Mouse (Mus musculus) thymus, adult 2 months (tissue): ENCODE measurements around the gene Fam20b. TPM values are rescaled to one million over a fixed set of nuclear protein-coding genes. Genes with fewer than 3 reads are reported as not detected.

Experiments
- DNase-seq: peaks from one replicate; pipeline ENCODE4 v3.0.0; 2021
- H3K27ac ChIP-seq: fragments of 200-500 bp; 2 replicates; pipeline ENCODE4 v1.5.1; 2012; ENCODE audit warnings: low read length, control low read depth; ENCODE audit not compliant: control insufficient read depth, insufficient read depth
- H3K27me3 ChIP-seq: fragments of 200-500 bp; 2 replicates; pipeline ENCODE4 v1.6.1; 2012; ENCODE audit warnings: mild to moderate bottlenecking, low read length, moderate library complexity, mixed read lengths; ENCODE audit not compliant: control insufficient read depth, insufficient read depth
- H3K36me3 ChIP-seq: fragments of 200-500 bp; 2 replicates; pipeline ENCODE4 v1.6.1; 2012; ENCODE audit warnings: mild to moderate bottlenecking, low read length, moderate library complexity; ENCODE audit not compliant: control insufficient read depth, insufficient read depth
- H3K4me1 ChIP-seq: fragments of 200-500 bp; replicated peaks from 2 replicates; pipeline ENCODE4 v1.6.1; 2012; ENCODE audit warnings: low read length; ENCODE audit not compliant: control insufficient read depth, insufficient read depth
- H3K4me3 ChIP-seq: fragments of 200-500 bp; 2 replicates; pipeline ENCODE4 v1.5.1; 2012; ENCODE audit warnings: mild to moderate bottlenecking, low read length, control low read depth, moderate library complexity; ENCODE audit not compliant: control insufficient read depth, insufficient read depth
- CTCF ChIP-seq: fragments of 200-500 bp; IDR thresholded peaks from 2 replicates; pipeline ENCODE4 v1.5.1; 2012; ENCODE audit warnings: mild to moderate bottlenecking, control low read depth, low read length, moderate library complexity, borderline replicate concordance; ENCODE audit not compliant: control insufficient read depth, poor library complexity, insufficient read depth; ENCODE audit errors: extremely low read depth
- POLR2A ChIP-seq: fragments of 200-500 bp; IDR thresholded peaks from 2 replicates; pipeline ENCODE4 v1.6.1; 2012; ENCODE audit warnings: mild to moderate bottlenecking, low read length, control low read depth, moderate library complexity; ENCODE audit not compliant: control insufficient read depth, poor library complexity, insufficient read depth; ENCODE audit errors: extremely low read depth
- WGBS: fragments of 180-500 bp; shearing (Covaris S2); methylation state at CpG from one replicate; pipeline ENCODE4 v1.1.7; 2018; 5-methylcytosine and 5-hydroxymethylcytosine counted together
- polyA plus RNA-seq: library from polyadenylated mRNA; depleted of rRNA; stranded (reverse); fragments of >200 nt; gene quantifications from 2 replicates; pipeline ENCODE4 v1.2.3, GENCODE M21; 2012

Fam20b gene
- polyA plus RNA-seq, 1 experiment, result 17.7 TPM

DNA sequence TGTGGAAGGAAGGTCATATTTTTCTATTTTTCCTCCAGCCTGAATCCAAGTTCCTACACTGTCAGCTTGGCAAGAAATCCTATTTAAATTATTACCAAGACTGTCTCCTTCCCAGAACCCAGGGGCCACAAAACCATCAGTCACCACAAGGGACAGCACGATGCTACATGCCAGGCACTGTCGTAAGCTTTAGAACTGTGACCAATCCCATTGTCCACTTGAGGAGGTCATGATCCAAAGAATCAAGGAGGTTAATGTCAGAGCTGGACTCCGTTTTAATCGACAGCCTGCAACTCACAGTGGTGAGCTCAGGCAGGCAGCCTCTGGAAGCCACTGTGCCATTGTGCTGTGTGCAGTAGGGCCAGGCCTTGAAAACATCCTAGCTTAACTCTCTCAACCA is 39.4 kb upstream of the Fam20b start:
- Histone ChIP-seq H3K4me1 (no peaks in the 10 kb centered on the region), H3K4me3 (no peak overlapping the region), H3K36me3 (no peaks in the 10 kb centered on the region), H3K27me3 (no peaks in the 10 kb centered on the region), H3K27ac (no peak overlapping the region)
- no peak for DNase-seq
- WGBS, result 87% methylated on average over 4 of the region's 4 CpGs
- no peak for TF ChIP-seq POLR2A
- TF ChIP-seq CTCF, result no peak

DNA sequence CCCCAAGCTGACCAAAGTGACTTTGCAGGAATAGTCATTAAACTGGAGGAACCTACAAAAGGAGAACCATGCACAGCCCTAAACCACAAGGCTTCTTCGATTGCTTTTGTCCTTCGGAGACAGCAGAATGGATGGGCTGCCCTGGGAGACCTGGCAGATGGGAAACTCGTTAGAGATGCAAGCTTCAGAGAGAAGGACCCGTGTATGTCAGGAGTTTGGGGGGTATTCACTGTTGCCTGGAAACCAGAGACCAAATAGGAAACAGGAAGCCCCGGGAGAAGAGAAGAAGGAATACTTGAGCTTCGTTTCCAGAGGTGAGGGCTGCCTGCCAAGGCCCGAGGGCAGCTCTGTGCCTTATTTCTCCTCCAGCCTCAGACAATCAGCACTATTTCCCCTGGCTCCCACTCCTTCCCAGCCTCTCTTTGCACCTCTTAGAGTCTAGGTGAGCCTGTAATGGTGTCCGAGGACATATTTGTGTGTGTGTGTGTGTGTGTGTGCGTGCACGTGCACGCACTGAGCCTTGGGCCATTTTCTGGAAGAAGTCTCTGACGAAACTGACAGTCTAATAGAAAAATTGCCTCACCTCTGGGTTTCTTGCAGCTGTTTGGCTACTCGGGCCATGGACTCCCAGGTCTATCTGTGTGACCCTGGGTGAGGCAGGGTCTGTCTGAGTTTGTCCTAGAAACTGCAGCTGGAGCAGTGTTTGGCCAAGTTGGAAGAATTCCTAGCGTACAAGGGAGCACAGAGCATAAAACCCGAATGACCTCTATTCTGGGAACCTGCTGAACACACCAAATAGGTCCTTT is 35.9 kb upstream of the Fam20b start:
- WGBS, result 65% methylated on average over 15 of the region's 15 CpGs
- no peak for TF ChIP-seq CTCF
- no peak for TF ChIP-seq POLR2A
- H3K4me1 ChIP-seq, result peaks cover 3% of the 10 kb centered on the region
- no peaks in the 10 kb centered on the region for H3K27me3 ChIP-seq
- no peak for DNase-seq
- H3K27ac ChIP-seq, result no peak overlapping the region
- H3K36me3 ChIP-seq, result no peaks in the 10 kb centered on the region
- H3K4me3 ChIP-seq, result no peak overlapping the region

DNA sequence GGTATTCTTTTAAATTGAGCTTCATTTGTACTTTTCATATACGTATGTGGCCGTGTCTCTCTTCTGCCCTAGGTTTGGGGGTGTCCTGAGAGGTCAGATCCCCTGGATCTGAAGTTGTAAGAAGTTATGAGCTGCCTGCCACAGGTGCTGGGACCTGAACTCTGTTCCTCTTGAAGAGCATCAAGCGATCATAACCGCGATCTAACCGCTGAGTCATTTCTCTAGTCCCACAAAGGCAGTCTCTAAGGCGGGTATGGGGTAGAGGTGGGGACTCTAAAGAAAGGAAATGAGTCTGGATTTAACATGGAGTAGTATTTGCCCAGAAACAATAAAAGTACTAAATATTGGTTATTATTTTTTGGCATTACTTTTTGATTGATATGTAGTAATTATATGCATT is 34.1 kb upstream of the Fam20b start:
- WGBS, result 48% methylated on average over 7 of the region's 7 CpGs

DNA sequence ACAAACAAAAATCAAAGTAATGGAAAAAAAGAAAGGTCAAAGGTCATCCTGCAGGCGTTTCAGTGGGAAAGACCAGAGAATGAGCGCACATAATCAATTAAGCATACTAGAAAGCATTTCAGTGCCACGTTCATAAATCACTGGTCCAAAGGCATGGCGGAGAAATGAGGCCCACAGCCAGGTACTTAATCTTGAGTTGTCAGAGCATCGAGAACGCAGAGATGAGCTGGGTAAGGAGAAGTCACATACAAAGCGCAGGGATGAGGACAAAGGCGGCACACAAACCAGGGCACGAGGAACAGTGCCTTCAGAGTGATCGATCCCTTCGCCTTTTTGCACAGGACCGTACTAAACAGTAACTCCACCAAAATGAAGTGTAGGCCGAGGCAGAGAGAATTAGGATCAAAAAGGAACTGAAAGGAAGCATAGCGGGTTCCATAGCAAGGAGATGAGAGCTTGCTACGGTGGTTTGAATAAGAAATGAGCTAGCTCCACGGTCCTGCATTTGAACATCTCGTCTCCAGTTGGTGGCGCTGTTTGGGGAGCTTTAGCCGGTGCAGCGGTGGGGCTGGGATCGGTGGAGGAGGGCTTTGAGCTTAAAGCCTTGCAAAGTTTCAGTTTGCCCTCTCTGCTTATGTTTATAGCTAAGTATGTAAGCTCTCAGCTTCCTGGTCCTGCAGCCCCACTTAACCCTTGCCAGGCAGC is 33.3 kb upstream of the Fam20b start:
- DNase-seq, result peak; percentile 82
- H3K36me3 ChIP-seq, result no peaks in the 10 kb centered on the region
- H3K4me1 ChIP-seq, result peaks cover 3% of the 10 kb centered on the region
- no peaks in the 10 kb centered on the region for H3K27me3 ChIP-seq
- WGBS, result 25% methylated on average over 21 of the region's 21 CpGs
- TF ChIP-seq CTCF, result peak; percentile 86
- TF ChIP-seq POLR2A, result no peak
- H3K4me3 ChIP-seq, result no peak overlapping the region
- H3K27ac ChIP-seq, result no peak overlapping the region

More for the DNA sequence above, 34.1 kb upstream of the Fam20b start:
- TF ChIP-seq CTCF, result no peak
- TF ChIP-seq POLR2A, result no peak
- no peak for DNase-seq
- Histone ChIP-seq H3K27me3 (no peaks in the 10 kb centered on the region), H3K27ac (no peak overlapping the region), H3K4me1 (peaks cover 3% of the 10 kb centered on the region), H3K4me3 (no peak overlapping the region), H3K36me3 (no peaks in the 10 kb centered on the region)

DNA sequence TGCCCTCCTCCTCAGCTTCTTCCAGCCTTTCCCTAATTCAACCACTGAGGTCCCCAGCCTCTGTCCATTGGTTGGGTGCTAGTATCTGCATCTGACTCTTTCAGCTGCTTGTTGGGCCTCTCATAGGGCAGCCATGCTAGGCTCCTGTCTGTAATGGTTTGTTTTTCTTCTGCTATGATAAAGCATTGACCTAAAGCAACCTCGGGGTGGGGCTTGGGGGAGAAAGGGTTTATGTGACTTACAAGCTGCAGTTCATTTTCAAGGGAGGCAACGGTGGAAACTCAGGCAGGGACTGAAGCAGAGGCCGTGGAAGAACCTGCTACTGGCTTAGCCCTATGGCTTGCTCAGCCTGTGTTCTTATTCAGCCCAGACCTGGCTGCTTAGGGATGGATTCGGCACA is 31.4 kb upstream of the Fam20b start:
- WGBS, result 93% methylated on average over 4 of the region's 4 CpGs
- H3K4me1 ChIP-seq, result peaks cover 3% of the 10 kb centered on the region

DNA sequence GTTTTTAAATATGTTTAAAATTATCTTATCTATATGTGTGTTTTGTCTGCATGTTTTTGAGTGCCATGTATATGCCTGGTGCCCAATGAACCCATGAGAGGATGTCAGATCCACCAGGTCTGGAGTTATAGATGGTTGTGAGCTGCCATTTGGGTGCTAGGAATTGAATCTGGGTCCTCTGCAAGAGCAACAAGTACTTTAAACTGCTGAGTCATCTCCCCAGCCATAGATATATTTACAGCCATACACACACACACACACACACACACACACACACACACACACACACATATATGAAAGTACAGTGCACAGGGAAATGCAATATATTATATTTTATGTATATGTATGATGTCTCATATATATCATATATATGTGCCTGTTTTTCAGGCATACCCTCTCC is 30.2 kb upstream of the Fam20b start:
- Histone ChIP-seq H3K27ac (no peak overlapping the region), H3K36me3 (no peaks in the 10 kb centered on the region), H3K4me1 (peaks cover 3% of the 10 kb centered on the region), H3K4me3 (no peak overlapping the region), H3K27me3 (no peaks in the 10 kb centered on the region)
- TF ChIP-seq POLR2A (no peak), CTCF (no peak)
- no peak for DNase-seq

More for the DNA sequence above, 31.4 kb upstream of the Fam20b start:
- Histone ChIP-seq H3K4me3 (no peak overlapping the region), H3K27me3 (no peaks in the 10 kb centered on the region), H3K27ac (no peak overlapping the region), H3K36me3 (no peaks in the 10 kb centered on the region)
- TF ChIP-seq POLR2A, result no peak
- TF ChIP-seq CTCF, result no peak
- DNase-seq, result no peak

DNA sequence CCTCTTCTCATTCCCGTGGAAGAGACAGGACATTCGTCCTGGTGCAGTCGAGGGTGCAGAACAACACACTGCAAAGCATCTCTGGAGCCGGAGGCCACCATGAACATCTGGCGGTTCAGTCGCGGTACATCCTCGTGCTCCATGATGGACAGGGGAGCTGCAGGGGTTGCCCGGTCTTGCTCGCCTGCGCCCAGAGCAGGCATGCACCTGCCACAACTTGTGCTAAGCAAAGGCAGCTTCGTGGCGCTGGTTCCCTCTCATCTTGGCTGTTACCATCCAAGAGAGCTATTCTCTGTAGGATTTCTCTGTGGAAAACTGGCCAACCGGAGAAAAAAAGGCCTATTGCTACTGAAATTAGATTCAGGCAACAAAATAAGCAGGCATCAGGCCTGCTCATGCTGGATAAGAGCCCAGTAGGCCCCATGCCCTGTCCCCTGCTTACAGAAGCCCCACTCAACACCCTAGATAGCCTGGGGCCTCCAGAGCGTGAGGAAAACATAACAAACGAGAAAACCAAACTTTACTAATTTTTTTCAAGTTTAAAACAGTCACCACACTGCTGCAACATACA is 29.6 kb upstream of the Fam20b start:
- H3K36me3 ChIP-seq, result no peaks in the 10 kb centered on the region
- peaks cover 3% of the 10 kb centered on the region for H3K4me1 ChIP-seq
- no peaks in the 10 kb centered on the region for H3K27me3 ChIP-seq
- WGBS, result 93% methylated on average over 16 of the region's 16 CpGs
- no peak for DNase-seq
- H3K4me3 ChIP-seq, result no peak overlapping the region
- H3K27ac ChIP-seq, result no peak overlapping the region
- no peak for TF ChIP-seq POLR2A
- TF ChIP-seq CTCF, result no peak
